Mouse (Mus musculus) myocyte (in vitro differentiated cells): ENCODE results near the gene Fgf12.

Source experiments
- E2F4 ChIP-seq: IDR thresholded peaks from one replicate; pipeline ENCODE4 v1.6.1; 2011; ENCODE audit warnings: mild to moderate bottlenecking, control low read depth, moderate library complexity; ENCODE audit not compliant: insufficient read depth
- POLR2A ChIP-seq: IDR thresholded peaks from one replicate; pipeline ENCODE4 v1.6.1; 2011; ENCODE audit warnings: low read depth, mild to moderate bottlenecking, control low read depth, moderate library complexity; ENCODE audit not compliant: insufficient read length
- SRF ChIP-seq: IDR thresholded peaks from one replicate; pipeline ENCODE4 v1.6.1; 2011; ENCODE audit warnings: low read depth; ENCODE audit not compliant: control insufficient read depth, insufficient read length
- TCF3 ChIP-seq: IDR thresholded peaks from one replicate; pipeline ENCODE4 v1.6.1; 2011; ENCODE audit warnings: low read depth, control low read depth; ENCODE audit not compliant: insufficient read length

DNA sequence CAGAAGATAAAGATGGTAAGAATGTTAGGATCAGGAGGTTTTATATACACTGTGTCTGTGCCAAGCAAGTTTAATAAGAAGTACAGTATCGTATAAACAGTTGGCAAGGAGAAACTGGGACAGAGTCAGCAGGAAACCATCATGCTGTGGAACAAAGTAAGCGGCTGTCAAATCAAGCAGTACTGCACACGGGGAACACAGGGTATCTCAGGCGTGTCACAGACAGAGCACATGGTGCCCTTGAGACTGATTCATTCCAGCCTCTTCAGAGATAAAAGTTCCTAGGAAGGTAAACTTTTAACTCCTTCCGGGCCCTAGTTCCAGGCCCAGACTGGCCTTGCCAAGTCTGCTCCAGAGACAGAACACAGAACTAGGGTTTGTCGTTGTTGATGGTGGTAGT is 240.4 kb downstream of the Fgf12 start:
- no peak for TF ChIP-seq POLR2A
- TF ChIP-seq SRF = no peak
- TF ChIP-seq E2F4 = no peak
- no peak for TF ChIP-seq TCF3
